Mouse (Mus musculus) layer of hippocampus, adult 18-20 months (tissue): Measurements from ENCODE around the gene Ugt2b1. TPM values are rescaled to one million over a fixed set of nuclear protein-coding genes. Genes with fewer than 3 reads are reported as not detected.
"Not testable (repeated sequence)": the region's sequence is repeated elsewhere in the genome, so short reads cannot be mapped to it uniquely, and the experiment has no call there.

Experiments
- DNase-seq, 2 experiments: peaks; one replicate each; pipeline ENCODE4 v3.0.0; 2022; ENCODE audit warnings: low spot score in 2 of 2
- long read RNA-seq: library from polyadenylated mRNA; stranded (forward); transcript quantifications from one replicate; pipeline ENCODE4 v2.0.0, GENCODE M21; 2021
- total RNA-seq, 2 experiments: library from RNA; stranded (reverse); gene quantifications; 2 replicates each; pipeline ENCODE4 v1.2.3; 2021

Gene Ugt2b1
- total RNA-seq, result not detected
- long read RNA-seq, result 0 reads

DNA sequence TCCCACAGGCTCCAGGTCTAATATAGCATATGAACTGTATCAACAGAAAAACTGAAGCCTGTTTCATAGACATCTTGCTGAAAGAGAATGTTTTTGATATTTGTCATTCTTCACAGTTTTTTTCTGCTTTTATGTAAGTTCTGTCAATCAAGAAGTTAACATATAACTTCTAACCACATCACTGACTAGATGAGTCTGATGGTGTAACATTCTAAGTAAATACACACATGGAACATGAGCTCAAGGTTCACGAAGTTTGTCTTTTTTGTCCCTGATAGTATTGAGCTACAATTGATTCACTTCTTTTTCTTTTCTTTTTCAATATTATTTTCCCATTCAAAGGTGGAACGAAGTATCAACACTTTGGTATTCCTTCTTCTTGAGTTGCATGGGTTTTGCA, at the start of gene Ugt2b1:
TSS of gene Ugt2b1 (minus strand) at position 105 of the 400 bp plus-strand sequence.
- DNase-seq, result no peak

DNA sequence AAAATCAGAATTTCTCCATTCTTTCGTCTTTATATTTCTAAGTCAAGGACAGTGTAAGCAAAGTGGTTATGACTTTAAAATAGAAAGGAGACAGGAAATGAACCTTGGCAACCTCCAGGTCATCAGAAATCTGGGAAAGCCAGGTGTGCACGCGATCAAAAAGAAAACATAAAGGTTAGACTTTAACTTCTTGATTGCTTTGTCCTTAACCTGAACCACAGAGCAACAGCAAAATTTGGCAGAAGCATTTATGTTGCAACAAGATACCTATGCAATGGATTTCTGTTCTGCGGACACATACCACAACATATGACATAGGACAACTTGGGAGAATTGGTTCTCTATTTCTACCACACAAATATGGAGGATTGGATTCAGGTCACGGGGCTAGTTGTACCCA, 40.9 kb upstream of the Ugt2b1 start:
- not testable (repeated sequence) for DNase-seq

DNA sequence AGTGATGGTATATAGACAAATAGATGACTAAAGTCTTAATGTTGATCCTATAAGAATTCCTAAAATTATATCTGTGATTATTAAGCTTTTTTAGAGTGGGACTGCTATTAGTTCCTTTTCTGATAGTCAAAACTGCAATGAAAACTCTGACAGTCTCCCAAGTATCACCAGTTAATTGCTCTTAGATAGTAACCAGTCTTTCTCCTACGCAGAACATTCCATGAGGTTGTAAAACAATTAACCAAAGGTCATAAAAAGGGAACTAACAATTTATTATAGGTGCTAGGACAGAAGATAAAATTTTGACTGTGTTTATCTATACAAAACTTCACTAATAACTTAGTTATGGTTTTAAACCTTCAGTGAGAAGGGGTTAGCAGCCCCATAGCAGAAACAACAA, 36.5 kb upstream of the Ugt2b1 start:
- DNase-seq, result not testable (repeated sequence)

DNA sequence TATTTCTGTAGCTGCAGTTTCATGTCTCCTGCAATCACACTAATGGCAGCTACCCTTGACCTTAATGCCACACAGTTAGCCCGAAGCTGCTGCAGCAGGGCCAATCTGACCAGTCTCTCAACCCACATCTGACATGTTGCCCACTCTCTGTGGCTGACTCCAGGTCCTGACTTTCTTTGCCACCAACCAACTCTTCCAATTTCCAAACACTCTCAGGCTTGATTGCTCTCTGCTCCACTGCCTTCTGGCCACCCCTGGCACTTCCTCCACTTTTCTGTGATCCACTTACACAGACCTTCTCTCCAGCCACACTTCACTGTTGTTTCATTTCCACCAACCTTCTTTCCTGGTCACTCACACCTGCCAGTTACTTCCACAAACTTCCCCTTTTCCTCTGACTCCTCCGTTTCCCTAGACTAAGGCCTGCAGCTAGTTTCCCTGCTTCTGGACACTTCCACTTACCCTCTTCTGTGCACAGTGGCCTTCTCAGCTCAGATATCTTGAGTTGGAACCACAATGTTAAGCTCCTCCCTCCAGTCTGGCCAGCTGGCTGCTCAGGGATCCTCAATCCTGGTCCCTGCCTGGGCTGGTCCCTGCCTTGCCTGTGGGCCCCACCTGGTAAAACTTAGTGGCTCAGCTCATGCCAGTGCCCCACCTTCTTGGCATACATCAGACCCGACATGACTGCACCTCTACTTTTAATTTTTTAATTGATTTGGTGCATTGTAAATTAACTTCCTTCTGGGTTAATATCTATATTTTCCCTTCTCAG, 35.4 kb upstream of the Ugt2b1 start:
- DNase-seq, result no peak

DNA sequence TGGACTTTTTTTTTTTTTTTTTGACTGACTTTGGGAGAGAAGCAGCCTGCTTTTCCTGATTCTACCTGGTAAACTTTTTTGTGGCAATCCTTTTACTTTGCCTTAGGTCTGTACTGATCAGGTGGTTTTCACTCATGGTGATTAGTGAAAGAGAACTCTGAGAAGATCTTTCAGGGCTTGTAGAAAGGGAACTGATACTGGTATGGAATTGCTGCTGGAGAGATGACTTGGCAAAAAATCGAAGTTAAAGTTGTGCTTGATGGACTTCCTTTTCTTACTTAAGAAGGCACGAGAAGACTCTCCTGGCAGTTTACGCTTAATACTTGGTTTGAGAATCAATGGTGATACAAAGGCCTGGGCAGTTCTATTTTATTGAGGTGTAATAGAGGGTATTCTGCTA, 34.2 kb upstream of the Ugt2b1 start:
- no peak for DNase-seq

DNA sequence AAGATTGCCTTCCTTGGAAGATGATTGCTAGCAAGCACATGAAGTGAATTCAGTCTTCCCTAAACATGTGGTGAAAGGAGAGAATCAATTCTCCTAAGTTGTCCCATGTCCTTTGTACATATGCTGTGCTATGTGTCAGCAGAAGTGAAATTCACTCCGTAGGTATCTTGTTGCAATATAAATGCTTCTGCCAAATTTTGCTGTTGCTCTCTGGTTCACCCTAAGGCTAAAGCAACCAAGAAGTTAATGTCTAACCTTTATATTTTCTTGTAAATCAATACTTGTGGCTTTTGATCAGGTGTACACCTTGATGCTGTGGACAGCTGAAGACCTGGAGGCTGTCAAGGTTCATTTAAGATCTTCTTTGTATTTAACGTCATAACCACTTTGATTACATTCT, 15.8 kb upstream of the Ugt2b1 start:
- no peak for DNase-seq

DNA sequence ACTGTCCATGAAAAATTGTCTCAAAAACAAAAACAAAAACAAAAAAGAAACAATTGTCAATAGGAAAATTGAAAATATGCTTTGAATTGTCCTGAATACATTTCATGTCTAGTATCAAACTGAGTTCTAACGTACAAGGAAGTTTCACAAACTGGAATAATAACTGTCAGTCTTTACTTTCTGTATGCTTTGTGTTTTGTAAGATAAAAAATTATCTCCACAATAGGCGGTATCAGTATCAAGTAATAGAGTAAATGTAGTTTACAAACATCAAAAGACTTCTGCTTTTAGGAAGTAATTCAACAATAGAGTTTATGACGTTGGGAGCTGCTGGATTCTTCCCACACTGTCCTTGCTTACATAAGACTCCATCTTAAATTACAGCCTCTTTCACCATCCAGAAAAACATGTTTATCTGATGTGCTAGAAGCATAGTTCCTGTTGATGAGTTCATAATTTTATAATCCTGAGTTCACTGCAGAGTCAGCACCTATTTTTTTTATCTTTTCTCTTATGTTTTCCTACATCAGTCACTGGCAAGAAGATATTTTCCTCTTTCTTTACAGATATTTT, 5.6 kb downstream of the Ugt2b1 start:
- no peak for DNase-seq

DNA sequence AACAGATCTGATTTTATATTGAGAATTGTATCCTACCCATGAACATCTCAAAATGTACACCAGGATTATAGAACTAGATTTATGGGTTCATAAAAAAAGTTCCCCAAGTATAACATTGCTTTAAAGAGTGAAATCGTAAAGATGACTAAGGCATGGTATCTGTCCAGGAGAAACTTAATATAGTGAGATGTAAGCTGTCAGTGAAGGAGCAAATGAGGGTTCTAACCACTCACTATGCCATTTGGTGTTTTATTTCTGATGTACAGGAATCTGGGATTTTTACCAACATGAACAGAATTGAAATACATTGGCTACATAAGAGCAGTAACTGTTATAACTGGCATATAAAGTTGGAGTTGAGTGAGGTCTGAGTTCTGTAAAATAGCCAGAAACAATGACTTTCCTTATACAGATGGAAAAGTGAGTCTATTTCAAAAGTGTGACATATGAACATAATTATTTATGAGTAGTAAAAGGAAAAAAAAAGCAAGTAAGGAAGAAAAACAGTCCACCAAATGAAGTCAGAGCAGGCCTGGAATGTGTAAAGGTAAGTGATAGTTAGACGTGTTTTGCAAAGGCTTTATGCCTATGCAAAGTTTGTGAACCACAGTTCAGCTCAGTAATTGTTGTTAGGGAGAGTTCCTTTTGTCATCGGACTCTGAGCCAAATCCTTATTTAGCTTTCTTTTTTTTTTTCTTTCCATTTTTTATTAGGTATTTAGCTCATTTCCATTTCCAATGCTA, 14.8 kb downstream of the Ugt2b1 start:
- DNase-seq, result no peak

DNA sequence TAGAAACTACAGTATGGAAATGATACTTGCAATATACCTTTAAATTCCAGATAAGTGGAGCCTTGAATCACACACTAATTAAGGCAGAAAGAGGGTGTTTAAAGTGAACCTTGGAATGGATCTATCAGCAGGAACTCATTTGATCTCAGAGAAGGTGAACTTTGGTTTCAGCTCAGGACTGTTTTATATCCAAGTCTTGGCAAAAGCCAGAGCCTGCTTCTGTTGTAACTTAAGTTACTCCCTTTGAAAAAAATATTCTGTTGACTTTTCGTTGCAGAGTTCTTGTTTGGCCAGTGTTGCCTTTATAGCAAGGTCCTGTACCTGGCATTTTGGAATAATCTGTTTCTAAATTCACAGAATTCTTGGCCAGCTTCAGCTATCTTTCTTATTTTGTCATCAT, 15.6 kb downstream of the Ugt2b1 start:
- DNase-seq, result no peak

DNA sequence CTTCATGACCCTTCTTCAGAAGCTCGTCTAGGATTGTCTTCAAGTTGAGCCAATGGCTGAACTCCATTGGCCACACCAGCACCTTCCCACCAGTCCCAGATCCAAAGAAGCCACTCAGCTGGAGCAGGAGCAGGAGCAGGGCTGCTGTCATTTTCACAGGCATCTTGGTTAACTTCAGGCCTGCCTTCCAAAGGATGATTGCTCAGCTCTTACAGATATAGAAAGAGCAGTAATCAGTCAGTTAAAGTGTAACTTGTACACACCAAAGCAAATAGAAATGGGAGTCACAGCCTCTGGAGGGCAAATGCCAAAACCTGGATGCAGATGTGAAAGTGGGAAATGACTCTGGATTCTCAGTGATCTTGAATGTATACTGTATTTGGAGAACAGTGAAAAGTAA, 19.6 kb downstream of the Ugt2b1 start, which contains the start of gene Ugt2b34:
TSS of gene Ugt2b34 (minus strand) at position 180 of the 400 bp plus-strand sequence.
- no peak for DNase-seq

DNA sequence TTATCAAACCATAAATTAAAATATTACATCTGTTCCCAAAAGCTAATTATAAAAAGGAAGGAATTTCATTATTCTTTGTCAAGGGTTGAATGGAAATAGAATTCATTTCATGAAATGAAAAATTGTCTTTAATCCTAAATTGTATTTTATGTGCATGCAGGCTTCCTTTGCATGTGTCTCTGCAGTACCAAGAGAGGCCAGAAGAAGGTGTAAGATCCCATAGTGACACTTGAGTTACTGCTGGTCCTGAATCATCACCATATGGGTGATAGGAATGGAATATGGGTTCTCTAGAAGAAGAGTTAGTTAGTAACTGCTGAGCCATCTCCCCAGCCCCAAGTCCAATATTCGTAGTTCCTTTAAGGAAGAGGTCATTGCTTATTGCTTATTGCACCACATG, 36.4 kb downstream of the Ugt2b1 start:
- peak in 1 of 2 experiments; percentile 7 for DNase-seq

DNA sequence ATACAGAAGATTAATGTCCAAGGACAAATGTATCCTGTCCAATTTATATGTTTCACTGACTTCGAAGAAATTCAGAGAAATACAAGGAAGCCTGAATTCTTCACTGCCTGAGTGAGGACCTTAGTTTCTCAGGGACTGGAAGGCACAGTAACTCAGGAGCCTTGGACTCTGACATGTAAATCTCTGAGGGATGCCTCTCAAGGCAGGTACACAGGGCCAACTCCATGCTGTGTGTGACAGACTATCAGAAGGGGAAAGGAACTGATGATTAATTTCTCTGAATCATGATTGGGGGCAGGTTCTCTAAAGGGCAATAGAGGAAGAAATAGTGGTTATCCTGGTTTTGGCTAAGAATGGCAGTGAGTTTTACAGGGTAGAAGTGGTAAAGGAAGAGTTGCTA, 37.9 kb downstream of the Ugt2b1 start:
- no peak for DNase-seq

DNA sequence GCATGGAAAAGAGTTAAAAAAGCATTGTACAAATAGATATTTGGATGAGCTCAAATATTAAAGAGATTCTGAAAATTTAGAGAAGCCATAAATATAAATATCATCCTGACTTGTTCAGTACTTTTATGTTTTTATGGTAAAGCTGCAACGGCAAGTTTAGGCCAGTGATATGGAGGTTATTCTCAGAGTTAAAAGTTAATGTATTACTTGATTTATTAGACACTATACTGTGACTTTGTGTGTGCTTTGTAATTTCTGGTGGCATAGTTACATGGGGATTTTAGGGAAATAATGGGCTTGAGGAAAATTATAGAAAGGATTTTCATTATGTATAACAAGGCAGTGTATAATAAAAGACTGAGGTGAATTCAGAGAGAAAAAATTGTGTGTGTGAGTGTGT, 39.2 kb downstream of the Ugt2b1 start:
- DNase-seq, result no peak

DNA sequence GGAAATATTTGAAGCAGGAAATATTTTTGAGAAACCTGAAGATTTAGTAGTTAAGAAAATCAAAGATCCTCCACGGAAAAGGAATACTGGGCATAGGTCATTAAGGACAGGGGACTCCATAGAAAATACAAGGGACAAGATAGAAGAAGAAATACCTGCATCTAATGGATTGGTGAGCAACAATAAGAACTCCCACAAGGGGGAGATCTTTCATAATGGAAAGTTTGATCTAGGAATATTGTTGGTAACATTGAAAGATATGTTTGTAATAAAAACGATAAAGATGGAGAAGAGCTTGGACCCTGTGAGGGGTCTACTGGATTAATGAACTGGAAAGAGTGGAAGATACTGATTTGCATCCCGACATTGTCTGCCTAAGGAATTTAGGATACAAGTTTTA, 39.7 kb downstream of the Ugt2b1 start:
- peak in 1 of 2 experiments; percentile 41 for DNase-seq

DNA sequence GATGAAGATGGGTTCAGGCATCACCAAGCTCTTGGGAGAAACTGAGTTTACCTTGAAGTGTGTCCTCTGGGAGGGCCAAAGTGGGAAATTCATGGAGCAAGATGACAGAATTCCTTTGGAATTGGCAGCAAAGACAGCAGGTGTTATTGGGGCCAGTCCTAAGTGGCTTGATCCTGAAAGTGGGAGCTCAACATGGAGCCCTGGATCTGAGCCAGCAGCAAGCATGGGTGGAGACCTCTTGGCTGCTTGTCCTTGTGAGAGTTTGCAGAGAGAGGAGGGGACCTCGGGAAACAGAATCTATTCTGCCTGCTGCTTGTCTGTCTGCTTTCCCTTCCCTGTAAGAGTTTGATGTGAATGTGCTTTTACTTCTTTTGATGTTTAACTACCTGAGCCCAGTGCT, 54.5 kb downstream of the Ugt2b1 start:
- no peak for DNase-seq

Other genes starting within 250 kb of the Ugt2b1 start
- not detected for gene Tmprss11e, start 180.7 kb downstream of the Ugt2b1 start, total RNA-seq
- gene Ythdc1, start 122.3 kb downstream of the Ugt2b1 start, total RNA-seq, result 10 to 100 TPM; 60.8 to 62.9 TPM
- gene Ugt2b34, start 19.6 kb downstream of the Ugt2b1 start, total RNA-seq, result not detected
- gene Ugt2b35, start 74.3 kb upstream of the Ugt2b1 start, total RNA-seq, result not detected
- not detected for gene Ugt2b36, start 166.0 kb upstream of the Ugt2b1 start, total RNA-seq
- gene Ugt2b5, start 213.8 kb upstream of the Ugt2b1 start, total RNA-seq, result not detected